Mouse (Mus musculus): Measurements from ENCODE around the gene Scimp. TPM values are rescaled to one million over a fixed set of nuclear protein-coding genes. Genes with fewer than 3 reads are reported as not detected.

Gene Scimp
- 0.10 and 0.12 TPM in 2 replicates for polyA plus RNA-seq (2012; rRNA removed)
- 0.51 and 0.64 TPM in 2 replicates for polyA plus RNA-seq (2014; fragmentation: Nextera tagmentation; extraction: Ambion mirVana)

DNA sequence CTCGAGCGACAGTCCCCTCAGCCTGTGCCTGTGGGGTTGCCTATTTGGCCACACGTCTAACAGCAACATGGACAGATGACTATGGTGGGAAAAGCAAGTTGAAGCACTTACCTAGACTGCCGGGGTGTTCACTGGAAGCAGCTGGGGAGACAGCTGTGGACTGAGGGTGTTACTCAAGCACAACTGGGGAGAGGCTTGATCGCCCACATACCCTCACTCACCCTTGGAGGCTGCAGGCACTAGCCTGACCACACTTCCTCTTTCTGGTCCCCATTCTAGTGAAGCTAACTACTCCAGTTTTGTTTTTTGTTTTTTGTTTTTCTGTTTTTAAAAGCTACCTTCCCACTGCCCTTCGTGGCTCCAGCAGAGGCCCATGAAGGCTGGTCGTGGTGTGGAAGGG lies at the start of gene Scimp:
Scimp (minus strand) TSS at position 222 of the 400 bp plus-strand sequence.
- H3K27ac ChIP-seq = no peak within 1 kb of the TSS

DNA sequence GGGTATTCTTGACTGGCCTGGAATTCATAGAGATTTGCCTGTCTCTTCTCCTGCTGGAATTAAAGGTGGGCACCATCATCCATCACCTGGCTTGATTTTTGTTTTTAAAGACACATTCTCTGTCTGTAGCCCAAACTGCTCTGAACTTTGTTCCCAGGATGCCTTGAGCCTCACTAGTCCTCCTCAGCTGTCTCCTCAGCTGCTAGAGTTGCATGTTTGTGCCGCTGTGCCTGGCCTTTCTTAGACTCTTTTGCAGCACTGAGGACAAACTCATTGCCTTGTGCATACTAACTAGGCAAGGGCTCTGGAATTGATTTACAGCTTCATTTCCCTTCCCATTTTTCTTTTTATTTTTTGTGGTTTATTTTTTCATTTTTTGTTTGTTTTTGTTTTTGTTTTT lies 48.0 kb upstream of the Scimp start:
- Histone ChIP-seq H3K9me3 (ENCODE audit: control insufficient read depth, low read length) (no peaks in the 10 kb centered on the region), H3K9ac (replicated peaks) (no peak overlapping the region), H3K27ac (no peak overlapping the region), H3K4me3 (ENCODE audit: insufficient read depth in 1 of 2, low read depth in 2 of 2, low read length in 2 of 2) (no peak overlapping the region), H3K4me1 (replicated peaks; ENCODE audit: control insufficient read depth in 2 of 2, insufficient read depth in 2 of 2, low read length in 1 of 2) (0 out of 4 replicates have a peak, but pooled peaks cover 0 to 5% of the 10 kb centered on the region in 2 experiments), H3K27me3 (ENCODE audit: control insufficient read depth, insufficient read depth, low read length) (no peaks in the 10 kb centered on the region), H3K4me2 (ENCODE audit: low read depth) (no peak overlapping the region), H3K36me3 (replicated peaks; ENCODE audit: control insufficient read depth, insufficient read depth, low read depth) (no peaks in the 10 kb centered on the region)
- ATAC-seq (ENCODE audit: insufficient read depth) (no peak), DNase-seq (ENCODE audit: low read depth in 3 of 3, low spot score in 3 of 3) (no peak)
- TF ChIP-seq CTCF (IDR thresholded peaks at IDR 0.05; ENCODE audit: low read depth) (no peak), EP300 (IDR thresholded peaks at IDR 0.05; ENCODE audit: low read depth) (no peak)
- 82% methylated on average over 1 of the region's 1 CpGs for WGBS (ENCODE audit: insufficient replicate concordance)

More for the DNA sequence above, at the start of gene Scimp:
- ATAC-seq (ENCODE audit: insufficient read depth) = no peak
- Histone ChIP-seq H3K4me2 (ENCODE audit: low read depth) (no peak within 1 kb of the TSS), H3K4me1 (replicated peaks; ENCODE audit: control insufficient read depth in 2 of 2, insufficient read depth in 2 of 2, low read length in 1 of 2) (no peaks in the 10 kb centered on the region), H3K9ac (replicated peaks) (no peak within 1 kb of the TSS), H3K36me3 (replicated peaks; ENCODE audit: control insufficient read depth, insufficient read depth, low read depth) (no peaks in the 10 kb centered on the region), H3K9me3 (ENCODE audit: control insufficient read depth, low read length) (no peaks in the 10 kb centered on the region), H3K27me3 (ENCODE audit: control insufficient read depth, insufficient read depth, low read length) (no peaks in the 10 kb centered on the region), H3K4me3 (ENCODE audit: insufficient read depth in 1 of 2, low read depth in 2 of 2, low read length in 2 of 2) (no peak within 1 kb of the TSS)
- WGBS (ENCODE audit: insufficient replicate concordance) = 38% methylated on average over 7 of the region's 7 CpGs
- no peak for DNase-seq (ENCODE audit: low read depth in 3 of 3, low spot score in 3 of 3)
- no peak for TF ChIP-seq CTCF (IDR thresholded peaks at IDR 0.05; ENCODE audit: low read depth)
- TF ChIP-seq EP300 (IDR thresholded peaks at IDR 0.05; ENCODE audit: low read depth) = no peak

DNA sequence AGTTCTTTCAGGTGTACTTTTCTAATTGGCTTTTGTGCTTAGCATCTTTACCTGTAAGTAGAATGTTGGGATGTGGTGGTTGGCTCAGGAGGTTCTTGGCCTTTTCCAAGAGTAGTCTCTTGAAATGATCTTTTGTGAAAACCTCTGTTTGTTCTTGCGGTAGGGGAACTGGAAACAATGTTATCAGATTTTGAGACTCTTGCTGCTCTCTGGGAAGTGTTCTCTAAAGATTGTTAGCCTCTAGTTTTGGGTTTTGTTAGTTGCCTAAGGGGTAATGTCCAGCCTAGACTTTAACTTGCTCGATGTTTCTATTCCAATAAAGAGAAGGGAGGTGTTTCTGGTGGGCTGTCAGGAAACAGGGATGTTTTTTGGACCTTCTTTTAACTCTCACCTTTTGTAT lies 33.6 kb upstream of the Scimp start:
- Histone ChIP-seq H3K36me3 (replicated peaks; ENCODE audit: control insufficient read depth, insufficient read depth, low read depth) (no peaks in the 10 kb centered on the region), H3K4me2 (ENCODE audit: low read depth) (peak overlapping the region; percentile 83), H3K27me3 (ENCODE audit: control insufficient read depth, insufficient read depth, low read length) (no peaks in the 10 kb centered on the region), H3K27ac (no peak overlapping the region), H3K4me1 (replicated peaks; ENCODE audit: control insufficient read depth in 2 of 2, insufficient read depth in 2 of 2, low read length in 1 of 2) (peaks cover 6 to 22% of the 10 kb centered on the region in 2 experiments), H3K4me3 (ENCODE audit: insufficient read depth in 1 of 2, low read depth in 2 of 2, low read length in 2 of 2) (peak overlapping the region; percentile 75 to 96), H3K9ac (replicated peaks) (peak overlapping the region; percentile 60), H3K9me3 (ENCODE audit: control insufficient read depth, low read length) (no peaks in the 10 kb centered on the region)
- 6% methylated on average over 2 of the region's 2 CpGs for WGBS (ENCODE audit: insufficient replicate concordance)
- ATAC-seq (ENCODE audit: insufficient read depth) (no peak), DNase-seq (ENCODE audit: low read depth in 3 of 3, low spot score in 3 of 3) (no peak)
- TF ChIP-seq EP300 (IDR thresholded peaks at IDR 0.05; ENCODE audit: low read depth) = no peak
- TF ChIP-seq CTCF (IDR thresholded peaks at IDR 0.05; ENCODE audit: low read depth) = no peak

DNA sequence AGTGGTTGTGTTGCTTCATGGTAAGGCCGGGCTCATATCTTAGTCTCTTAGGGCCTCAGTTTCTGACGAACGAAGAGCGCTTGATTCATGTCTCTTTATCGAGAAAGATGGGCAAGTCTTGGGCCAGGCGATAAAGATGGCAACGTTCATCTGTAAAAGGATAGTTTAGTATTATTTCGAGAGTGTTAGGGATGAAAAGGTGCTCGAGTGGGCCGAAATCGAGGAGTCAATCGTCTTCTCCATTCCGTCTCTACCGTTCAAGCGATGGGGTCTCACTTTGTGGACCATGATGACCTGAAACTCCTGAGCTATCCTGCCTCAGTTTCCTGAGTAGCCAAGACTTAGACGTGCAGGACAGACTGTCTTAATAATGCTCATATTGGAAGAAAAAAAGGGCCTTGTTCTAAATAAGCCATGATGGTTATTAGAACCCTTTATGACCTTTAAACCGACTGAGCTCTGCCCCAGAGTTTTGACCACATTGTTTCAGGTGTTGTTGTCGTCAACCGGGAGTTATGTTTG lies 33.1 kb upstream of the Scimp start:
- Histone ChIP-seq H3K4me2 (ENCODE audit: low read depth) (peak overlapping the region; percentile 83), H3K4me1 (replicated peaks; ENCODE audit: control insufficient read depth in 2 of 2, insufficient read depth in 2 of 2, low read length in 1 of 2) (peaks cover 6 to 22% of the 10 kb centered on the region in 2 experiments), H3K27ac (peak overlapping the region; percentile 23), H3K27me3 (ENCODE audit: control insufficient read depth, insufficient read depth, low read length) (no peaks in the 10 kb centered on the region), H3K4me3 (ENCODE audit: insufficient read depth in 1 of 2, low read depth in 2 of 2, low read length in 2 of 2) (peak overlapping the region; percentile 75 to 96), H3K9ac (replicated peaks) (peak overlapping the region; percentile 60), H3K36me3 (replicated peaks; ENCODE audit: control insufficient read depth, insufficient read depth, low read depth) (no peaks in the 10 kb centered on the region), H3K9me3 (ENCODE audit: control insufficient read depth, low read length) (no peaks in the 10 kb centered on the region)
- peak in 1 of 3 experiments; percentile 23 for DNase-seq (ENCODE audit: low read depth in 3 of 3, low spot score in 3 of 3)
- TF ChIP-seq CTCF (IDR thresholded peaks at IDR 0.05; ENCODE audit: low read depth) = no peak
- TF ChIP-seq EP300 (IDR thresholded peaks at IDR 0.05; ENCODE audit: low read depth) = no peak
- WGBS (ENCODE audit: insufficient replicate concordance) = 2% methylated on average over 19 of the region's 19 CpGs
- ATAC-seq (ENCODE audit: insufficient read depth) = peak; percentile 14

DNA sequence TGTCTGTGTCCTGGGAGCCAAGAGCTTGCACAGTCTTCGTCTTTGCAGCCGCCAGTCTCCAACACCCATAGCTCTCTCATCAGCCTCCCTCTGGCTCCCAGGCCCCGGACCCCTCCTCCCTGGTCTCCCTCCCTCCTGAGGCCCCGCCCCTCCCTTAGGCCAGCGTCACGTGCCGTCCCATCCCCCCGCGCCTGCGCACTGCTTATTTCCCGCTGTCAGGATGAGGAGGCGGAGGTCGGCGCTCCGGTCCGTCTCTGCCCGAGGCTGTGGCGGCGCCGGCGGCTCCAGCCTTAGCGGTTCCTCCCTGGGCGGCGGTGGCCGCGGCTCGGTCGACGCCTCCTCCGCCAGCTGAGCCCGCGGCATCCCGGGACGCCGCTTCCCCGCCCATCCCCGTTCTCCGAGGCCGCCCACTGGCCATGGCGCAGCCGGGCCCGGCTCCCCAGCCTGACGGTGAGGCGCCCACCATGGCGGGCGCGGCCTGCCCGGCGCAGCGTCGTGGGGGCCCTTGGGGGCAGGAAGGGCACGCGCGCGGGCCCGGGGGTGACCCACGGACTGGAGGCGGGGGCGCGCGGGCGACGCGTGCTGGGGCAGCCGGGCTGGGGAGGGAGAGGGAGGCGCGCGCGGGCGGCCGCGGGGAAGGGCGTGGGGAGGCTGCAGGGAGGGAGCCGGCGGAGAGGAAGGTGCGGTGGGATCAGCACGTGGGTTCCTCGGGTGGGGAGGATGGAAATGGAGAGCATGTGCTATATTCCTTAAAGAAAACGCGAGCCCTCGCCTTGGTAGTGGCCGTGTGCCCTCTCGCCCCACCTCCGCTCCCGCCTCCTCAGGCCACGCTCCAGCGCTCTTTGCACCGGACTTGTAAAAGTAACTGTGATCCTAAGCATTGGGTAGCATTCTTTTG lies 32.4 kb upstream of the Scimp start, which contains the start of gene Rabep1:
Rabep1 (plus strand) TSS at position 220 of the 898 bp plus-strand sequence.
- H3K9me3 ChIP-seq (ENCODE audit: control insufficient read depth, low read length) = no peaks in the 10 kb centered on the region
- H3K36me3 ChIP-seq (replicated peaks; ENCODE audit: control insufficient read depth, insufficient read depth, low read depth) = no peaks in the 10 kb centered on the region
- peaks cover 6 to 22% of the 10 kb centered on the region in 2 experiments for H3K4me1 ChIP-seq (replicated peaks; ENCODE audit: control insufficient read depth in 2 of 2, insufficient read depth in 2 of 2, low read length in 1 of 2)
- peak; percentile 73 to 77 (median 75) for DNase-seq (ENCODE audit: low read depth in 3 of 3, low spot score in 3 of 3)
- peak within 1 kb of the TSS; percentile 83 for H3K4me2 ChIP-seq (ENCODE audit: low read depth)
- H3K27me3 ChIP-seq (ENCODE audit: control insufficient read depth, insufficient read depth, low read length) = no peaks in the 10 kb centered on the region
- H3K27ac ChIP-seq = peak within 1 kb of the TSS; percentile 23
- TF ChIP-seq EP300 (IDR thresholded peaks at IDR 0.05; ENCODE audit: low read depth) (no peak), CTCF (IDR thresholded peaks at IDR 0.05; ENCODE audit: low read depth) (no peak)
- H3K4me3 ChIP-seq (ENCODE audit: insufficient read depth in 1 of 2, low read depth in 2 of 2, low read length in 2 of 2) = peak within 1 kb of the TSS; percentile 75 to 96
- peak; percentile 87 for ATAC-seq (ENCODE audit: insufficient read depth)
- under 1% methylated on average over 87 of the region's 88 CpGs for WGBS (ENCODE audit: insufficient replicate concordance)
- peak within 1 kb of the TSS; percentile 60 for H3K9ac ChIP-seq (replicated peaks)

Data from liver, embryonic 14.5 days (tissue).